Mouse (Mus musculus): Measurements from ENCODE around the gene Pdxdc1. TPM values are rescaled to one million over a fixed set of nuclear protein-coding genes. Genes with fewer than 3 reads are reported as not detected.

The Pdxdc1 gene
- polyA plus RNA-seq (2012; rRNA removed), result 51.1 and 53.5 TPM in 2 replicates

GRCm38 (mm10) chr16:13902888-13903483 lies at the start of gene Pdxdc1, which contains the start of gene Mpv17l:
Gene Pdxdc1 (minus strand): TSS chr16:13903131.
Gene Mpv17l (plus strand): TSS chr16:13903161.

GRCm38 (mm10) chr16:13818560-13819393 lies 84.2 kb downstream of the Pdxdc1 start, which contains the start of gene Ntan1:
Gene Ntan1 (plus strand): TSS chr16:13818845.

Other genes starting within 250 kb of the Pdxdc1 start
- 23.1 and 23.3 TPM in 2 replicates for gene Parn, start 235.0 kb downstream of the Pdxdc1 start, polyA plus RNA-seq (2012; rRNA removed)
- 46.5 and 47.1 TPM in 2 replicates for gene Bfar, start 231.3 kb downstream of the Pdxdc1 start, polyA plus RNA-seq (2012; rRNA removed)
- 4.1 and 4.2 TPM in 2 replicates for gene 3110001I22Rik, start 231.2 kb downstream of the Pdxdc1 start, polyA plus RNA-seq (2012; rRNA removed)
- 0.22 and 0.29 TPM in 2 replicates for gene Pla2g10, start 172.1 kb downstream of the Pdxdc1 start, polyA plus RNA-seq (2012; rRNA removed)
- gene Rrn3, start 122.4 kb downstream of the Pdxdc1 start, polyA plus RNA-seq (2012; rRNA removed), result 30.7 and 32.0 TPM in 2 replicates
- gene Ntan1, start 84.3 kb downstream of the Pdxdc1 start, polyA plus RNA-seq (2012; rRNA removed), result 157 and 162 TPM in 2 replicates
- gene Mpv17l, start within 50 bp of the Pdxdc1 start, polyA plus RNA-seq (2012; rRNA removed), result 26.1 and 27.2 TPM in 2 replicates
- 192 and 199 TPM in 2 replicates for gene 2900011O08Rik, start 83.5 kb upstream of the Pdxdc1 start, polyA plus RNA-seq (2012; rRNA removed)
- gene Ifitm7, start 83.8 kb upstream of the Pdxdc1 start, polyA plus RNA-seq (2012; rRNA removed), result 1.0 and 1.3 TPM in 2 replicates